Mouse (Mus musculus) lung, postnatal 0 days (tissue): ENCODE measurements around the gene Fadd.

Source experiments
- CTCF ChIP-seq: IDR thresholded peaks from 2 replicates; pipeline ENCODE4 v1.5.1; 2016; ENCODE audit warnings: antibody characterized with exemption, mild to moderate bottlenecking
- EP300 ChIP-seq: IDR thresholded peaks from 2 replicates; pipeline ENCODE4 v1.6.1; 2016; ENCODE audit warnings: antibody characterized with exemption, mild to moderate bottlenecking, control low read depth

- TF ChIP-seq CTCF (peak; percentile 25), EP300 (no peak)
Measured at GRCm38 (mm10) chr7:144549904-144550566, 32.2 kb downstream of the Fadd start.
